Mouse (Mus musculus) spleen, postnatal 14 days (tissue): Measurements from ENCODE around the gene 1810013L24Rik.

Experiments
- DNase-seq, 2 experiments: peaks; one replicate each; pipeline ENCODE4 v3.0.0; 2021 to 2022; ENCODE audit warnings: low spot score in 2 of 2

1810013L24Rik gene

DNA sequence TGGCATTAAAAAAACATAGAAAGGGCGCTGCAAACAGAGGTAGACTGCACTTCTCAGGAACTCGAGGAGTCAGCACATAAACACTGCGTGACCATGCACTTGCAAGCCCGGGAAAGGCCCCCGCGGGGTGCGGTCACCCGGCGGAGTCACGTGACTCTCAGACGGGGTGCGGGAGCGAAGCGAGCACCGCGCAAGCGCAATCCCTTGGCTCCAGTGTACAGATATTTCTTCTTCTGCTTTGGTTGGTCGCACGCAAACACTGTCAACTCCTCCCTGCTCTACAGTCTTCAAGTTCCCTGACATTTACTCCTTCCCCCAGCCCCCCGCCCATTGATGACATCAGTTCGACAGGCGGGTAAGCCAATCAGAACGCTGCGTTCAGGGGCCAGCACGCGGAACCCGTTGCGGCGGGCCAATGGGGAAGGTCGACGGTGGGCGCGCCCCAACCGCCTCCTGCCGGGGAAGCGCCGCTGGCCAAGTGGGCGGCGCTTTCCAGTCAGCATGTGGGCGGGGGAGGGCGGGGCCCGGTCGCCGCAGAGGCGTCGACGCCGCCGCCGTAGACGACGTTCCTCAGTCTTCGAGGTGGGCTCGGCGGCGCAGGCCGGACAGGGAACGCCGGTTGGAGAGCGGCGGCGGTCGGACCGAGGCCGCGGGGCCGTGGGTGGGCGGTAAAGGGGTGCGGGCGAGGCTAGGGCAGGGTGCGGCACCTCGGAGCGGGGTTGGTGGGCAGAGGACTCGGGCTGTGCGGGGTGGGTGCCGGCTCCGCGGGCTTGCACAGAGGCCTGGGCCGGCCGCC lies at the start of gene 1810013L24Rik:
Gene 1810013L24Rik, plus strand, starts transcription at position 537 of the 796 bp plus-strand sequence.
- DNase-seq = peak; percentile 94 to 95

DNA sequence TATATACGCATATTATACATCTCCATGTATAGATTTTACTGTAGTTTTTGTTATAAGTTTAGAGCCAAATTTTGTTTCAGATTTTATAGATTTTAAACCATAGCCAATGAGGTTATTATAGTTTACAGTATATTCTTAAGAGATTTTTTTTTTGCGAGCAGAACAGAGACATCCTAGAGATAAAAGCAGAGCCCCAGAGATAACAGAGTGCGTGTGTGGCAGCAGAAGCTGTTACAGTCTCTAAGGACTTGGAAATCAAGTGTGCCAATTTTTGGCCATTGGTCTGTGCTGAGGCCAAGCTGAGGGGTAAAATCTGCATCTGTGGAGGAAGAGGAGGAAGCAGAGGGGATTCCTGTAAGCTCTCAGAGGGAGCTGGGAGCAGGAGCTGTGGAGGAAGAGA lies 49.7 kb upstream of the 1810013L24Rik start:
- no peak for DNase-seq

DNA sequence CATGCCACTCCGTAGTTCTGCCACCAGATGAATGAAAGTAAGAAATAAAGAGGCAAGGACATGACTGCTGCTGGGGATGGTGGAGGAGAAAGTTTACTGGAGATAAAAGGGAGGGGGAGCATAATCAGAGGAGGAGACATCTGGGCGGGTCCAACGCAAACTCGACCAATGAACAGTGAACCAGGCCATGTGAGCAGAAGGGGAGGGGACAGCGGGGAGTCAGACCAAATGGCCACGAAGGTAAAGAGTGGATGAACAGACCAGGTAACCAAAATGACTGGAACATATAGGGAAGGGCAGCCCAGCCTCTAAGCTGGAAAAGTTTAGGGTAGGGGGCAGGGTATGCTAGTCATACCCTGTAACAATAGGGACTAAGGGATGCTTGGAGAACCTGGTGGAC lies 48.7 kb upstream of the 1810013L24Rik start:
- no peak for DNase-seq

DNA sequence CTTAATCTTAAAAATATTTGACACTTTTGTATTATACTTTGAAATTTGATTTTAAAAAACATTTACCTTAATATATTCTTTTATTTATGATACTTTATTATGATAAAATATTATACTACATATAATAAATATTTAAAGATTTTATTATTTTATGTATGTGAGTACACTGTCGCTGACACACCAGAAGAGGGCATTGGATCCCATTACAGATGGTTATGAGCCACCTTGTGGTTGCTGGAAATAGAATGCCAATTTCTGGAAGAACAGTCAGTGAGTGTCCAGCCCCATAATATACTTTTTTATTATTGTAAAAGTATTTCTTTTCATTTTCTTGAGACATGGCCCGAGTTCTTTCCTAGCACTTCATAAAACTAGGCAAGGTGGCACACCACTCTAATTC lies 48.2 kb upstream of the 1810013L24Rik start:
- no peak for DNase-seq

DNA sequence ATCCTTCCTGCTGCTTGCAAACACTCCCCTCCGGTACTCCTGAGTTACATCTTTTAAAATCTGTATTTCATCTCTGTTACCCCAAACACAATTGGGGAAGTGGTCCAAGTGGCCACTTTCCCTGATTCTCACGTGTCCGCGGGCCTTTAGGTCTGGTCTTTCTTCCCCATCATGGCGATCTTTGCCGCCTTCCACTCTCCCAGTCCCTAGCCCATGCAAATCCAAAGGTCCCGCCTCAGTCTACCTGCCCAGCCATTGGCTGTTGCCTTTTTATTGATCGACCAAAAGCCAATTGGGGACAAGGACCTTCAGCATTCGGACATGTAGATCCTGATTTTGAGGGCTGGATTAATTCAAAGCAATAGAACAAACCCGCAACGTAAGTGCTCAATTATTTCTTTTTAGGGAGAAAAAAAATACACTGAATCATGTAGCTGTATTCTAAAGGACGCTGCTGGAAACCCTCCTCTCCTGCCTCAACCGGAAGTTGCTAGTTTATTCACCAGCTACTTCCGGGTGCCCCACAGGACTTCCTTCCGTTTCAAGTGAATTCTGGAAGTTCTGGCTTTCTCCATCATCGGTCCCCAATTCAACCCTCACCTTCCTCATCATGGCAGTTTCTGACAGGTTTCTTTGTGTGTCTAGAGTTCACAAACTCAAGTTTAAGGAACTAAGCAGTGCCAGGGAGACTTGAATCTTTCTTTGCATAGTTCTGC lies 46.5 kb upstream of the 1810013L24Rik start:
- no peak for DNase-seq

DNA sequence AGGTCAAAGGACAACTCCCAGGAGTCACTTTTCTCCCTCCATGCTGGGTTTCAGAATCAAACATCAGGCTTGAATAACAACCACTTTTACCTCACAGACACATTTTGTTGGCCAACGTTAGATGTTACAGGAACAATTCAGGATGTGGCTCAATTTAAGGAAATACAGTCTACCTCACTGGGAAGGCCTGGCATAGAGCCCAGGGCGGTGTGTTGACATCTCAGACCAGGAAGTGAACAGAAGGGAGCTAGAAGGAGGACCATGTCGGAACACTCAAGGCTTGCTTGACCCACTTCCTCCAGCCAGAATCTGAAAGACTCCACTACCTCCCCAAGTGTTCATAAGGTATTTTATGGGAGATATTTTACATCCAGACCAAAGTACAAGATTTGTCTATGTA lies 45.1 kb upstream of the 1810013L24Rik start:
- DNase-seq = no peak

DNA sequence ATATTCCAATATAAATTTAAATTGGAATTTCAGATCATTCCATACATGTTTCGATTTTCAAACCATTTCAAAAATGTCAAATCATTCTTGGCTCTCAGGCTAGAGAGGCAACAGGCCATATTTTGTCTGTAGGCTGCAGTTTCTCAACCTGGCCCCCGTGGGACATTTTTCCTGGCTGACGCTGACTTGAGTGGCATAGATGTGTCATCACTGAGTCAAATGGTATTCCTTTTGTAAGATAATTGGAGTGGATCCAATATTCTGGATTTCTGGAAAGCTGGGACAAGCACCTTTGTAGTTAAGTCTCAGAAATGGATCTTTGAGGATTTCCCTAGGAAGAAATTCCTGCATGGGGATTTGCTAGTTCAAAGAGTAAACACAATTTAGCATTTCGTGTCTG lies 39.0 kb upstream of the 1810013L24Rik start:
- DNase-seq = no peak

DNA sequence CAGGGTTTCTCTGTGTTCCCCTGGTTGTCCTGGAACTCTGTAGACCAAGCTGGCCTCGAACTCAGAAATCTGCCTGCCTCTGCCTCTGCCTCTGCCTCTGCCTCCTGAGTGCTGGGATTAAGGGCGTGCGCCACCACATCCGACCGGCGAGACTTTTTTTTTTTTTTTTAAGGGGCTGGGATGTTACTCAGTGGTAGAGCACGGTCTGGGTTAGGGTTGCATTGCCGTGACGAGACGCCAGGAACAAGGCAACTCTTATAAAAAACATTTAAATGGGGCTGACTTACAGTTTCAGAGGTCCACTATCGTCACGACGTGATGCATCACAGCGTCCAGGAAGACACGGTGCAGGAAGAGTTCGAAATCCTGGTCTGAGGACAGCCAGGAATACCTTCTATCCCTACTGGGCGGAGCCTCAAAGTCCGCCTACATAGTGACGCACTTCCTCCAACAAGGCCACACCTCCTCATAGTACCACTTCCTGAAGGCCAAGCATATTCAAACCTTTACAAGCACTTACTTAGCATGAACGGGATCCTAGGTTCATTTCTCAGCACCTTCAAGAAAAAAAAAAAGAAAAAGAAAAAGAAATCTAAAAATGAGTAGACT lies 37.8 kb upstream of the 1810013L24Rik start, which contains the start of gene Usp7:
Gene Usp7, minus strand, starts transcription at position 360 of the 609 bp plus-strand sequence.
- DNase-seq = no peak

DNA sequence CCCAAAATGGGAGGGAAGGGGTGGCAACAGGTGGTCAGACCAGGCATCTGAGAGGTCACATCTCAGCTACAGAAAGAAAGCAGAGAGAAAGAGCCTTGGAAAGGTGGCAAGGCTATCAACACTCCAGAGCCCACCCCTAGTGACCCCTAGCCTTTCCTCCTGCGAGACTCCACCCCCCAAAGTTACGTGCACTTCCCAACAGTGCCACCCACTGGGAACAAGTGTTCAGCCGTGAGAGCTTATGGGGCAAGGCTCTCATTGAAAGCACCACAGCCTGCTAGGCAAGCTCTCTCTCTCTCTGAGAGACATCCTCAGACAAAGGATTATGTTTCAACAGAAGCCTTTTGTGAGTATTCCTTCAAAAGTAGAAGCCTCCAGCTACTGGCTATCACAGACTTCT lies 34.9 kb upstream of the 1810013L24Rik start:
- no peak for DNase-seq

DNA sequence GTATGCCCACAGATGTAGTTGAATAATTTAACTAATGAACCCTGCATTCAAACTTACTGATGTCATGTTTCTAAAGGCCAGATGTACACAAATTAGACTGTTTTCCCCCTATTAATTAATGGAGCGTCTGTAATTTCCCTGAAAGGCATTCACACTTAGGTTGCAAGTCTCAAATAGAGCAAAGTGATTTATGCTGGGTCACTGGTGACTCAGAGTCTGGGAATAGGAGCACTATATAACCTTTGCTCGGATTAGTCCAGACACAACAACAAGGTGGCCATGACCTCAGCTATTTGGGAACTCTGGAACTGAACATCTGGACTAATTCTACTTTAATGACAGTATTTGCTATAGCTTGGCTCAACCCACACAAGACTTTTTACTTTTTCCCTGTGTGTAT lies 34.0 kb upstream of the 1810013L24Rik start:
- DNase-seq = no peak

DNA sequence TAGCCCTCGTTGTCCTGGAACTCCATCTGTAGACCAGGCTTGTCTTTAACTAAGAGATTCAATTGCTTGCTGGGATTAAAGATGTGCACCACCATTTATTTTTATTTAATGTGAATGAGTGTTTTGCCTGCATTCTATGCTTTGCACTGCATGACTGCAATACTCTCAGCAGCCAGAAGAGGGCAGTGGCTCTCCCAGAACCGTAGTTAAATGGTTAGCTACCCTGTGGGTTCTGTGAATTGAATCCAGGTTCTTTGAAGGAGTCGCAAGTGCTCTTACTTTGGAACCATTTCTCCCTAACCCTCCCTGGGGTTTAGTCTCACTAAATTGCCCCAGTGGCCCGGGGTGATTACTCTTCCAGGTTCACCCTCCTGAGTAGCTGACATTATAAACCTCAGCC lies 23.2 kb upstream of the 1810013L24Rik start:
- peak; percentile 26 to 54 for DNase-seq

DNA sequence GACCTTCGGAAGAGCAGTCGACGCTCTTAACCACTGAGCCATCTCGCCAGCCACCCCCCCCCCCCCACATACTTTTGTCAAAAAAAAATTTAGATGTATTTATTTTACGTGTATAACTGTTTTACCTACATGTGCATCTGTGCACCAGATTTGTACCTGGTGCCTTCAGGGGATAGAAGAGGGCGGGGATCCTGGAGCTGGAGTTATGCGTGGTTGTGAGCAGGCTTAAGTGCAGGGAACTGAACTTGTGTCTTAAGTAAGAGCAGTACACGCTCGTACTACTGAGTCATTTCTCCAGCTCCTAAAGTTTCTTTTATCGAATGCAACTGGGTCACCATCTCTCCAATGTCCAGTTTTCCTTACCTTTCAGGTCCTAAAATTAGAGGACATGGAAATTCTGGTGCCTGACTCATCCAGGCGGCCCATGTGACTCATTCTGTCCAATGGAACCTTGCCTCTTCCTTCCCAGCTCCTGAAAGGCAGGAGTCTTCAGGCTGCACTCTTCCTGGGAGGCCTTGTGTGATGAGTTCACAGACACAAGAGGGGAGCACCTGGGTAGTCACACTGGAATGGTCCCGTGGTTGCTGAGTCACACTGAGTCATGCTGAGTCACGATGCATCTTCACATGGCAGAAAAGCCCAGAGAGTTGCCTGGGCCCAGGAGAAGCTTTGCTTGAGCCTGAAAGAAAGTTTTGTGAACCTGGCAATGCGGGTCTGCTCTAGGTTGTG lies 19.3 kb upstream of the 1810013L24Rik start:
- DNase-seq = peak; percentile 70 to 74

DNA sequence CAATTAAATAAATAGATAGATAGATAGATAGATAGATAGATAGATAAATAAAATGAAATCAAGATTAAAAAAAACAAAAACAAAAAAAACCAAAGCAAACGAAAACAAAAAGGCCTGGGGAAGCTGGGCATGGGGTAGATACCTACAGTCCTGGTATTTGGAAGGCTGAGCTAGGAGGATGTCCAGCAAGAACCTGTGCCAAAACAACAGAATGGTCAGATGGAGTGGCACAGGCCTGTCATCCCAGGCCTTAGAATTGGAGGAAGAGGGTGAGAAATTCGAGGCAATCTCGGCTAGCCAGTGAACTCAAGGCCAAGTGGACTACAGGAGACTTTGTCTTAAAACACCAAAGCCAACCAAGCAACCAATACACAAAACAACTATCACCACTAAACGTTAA lies 12.0 kb upstream of the 1810013L24Rik start:
- no peak for DNase-seq

DNA sequence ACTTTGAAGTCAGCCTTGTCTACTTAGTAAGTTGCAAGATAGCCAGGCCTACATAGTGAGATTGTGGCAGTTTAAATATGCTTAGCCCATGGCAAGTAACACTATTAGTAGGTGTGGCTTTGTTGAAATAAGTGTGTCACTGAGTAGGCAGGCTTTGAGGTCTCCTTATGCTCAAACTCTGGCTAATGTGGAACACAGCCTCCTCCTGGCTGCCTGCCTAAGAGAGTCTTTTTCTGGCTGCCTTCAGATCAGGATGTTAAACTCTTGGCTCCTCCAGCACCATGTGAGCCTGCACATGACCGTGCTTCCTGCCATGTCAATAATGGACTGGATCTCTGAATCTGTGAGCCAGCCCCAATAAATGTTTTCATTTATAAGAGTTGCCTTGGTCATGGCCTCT lies 8.5 kb upstream of the 1810013L24Rik start:
- DNase-seq = no peak

DNA sequence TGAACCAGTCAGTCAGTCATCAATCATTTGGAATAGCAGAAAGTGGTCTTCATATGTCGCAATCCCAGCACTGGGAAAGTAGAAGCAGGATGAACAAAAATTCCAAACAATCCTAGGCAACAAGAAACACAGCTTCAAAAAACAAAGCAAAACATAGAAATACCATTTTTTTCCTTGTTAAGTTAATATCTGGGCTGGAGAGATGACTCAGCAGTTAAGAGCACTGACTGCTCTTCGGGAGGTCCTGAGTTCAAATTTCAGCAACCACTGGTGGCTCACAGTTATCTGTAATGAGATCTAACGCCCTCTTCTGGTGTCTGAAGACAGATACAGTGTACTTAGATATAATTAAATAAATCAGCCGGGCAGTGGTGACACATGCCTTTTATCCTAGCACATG lies 7.3 kb upstream of the 1810013L24Rik start:
- no peak for DNase-seq

DNA sequence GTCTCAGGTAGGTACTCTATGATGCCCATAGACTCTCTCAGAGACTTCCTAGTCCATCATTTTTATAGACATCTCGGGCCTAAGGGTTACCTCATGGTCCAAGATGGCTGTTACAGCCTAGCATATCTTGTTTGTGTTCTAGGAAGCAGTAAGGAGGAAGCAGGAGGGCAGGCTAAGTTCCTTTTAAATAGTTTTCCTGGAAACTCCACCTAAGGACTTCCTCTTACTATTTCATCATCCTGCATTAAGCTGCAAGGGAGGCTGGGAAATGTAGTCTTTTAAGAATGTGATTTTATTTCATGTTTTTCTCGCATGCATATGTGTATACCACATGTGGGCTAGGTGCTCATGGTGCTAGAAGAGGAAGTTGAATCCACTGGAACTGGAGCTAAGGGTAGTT lies 6.2 kb upstream of the 1810013L24Rik start:
- DNase-seq = no peak

DNA sequence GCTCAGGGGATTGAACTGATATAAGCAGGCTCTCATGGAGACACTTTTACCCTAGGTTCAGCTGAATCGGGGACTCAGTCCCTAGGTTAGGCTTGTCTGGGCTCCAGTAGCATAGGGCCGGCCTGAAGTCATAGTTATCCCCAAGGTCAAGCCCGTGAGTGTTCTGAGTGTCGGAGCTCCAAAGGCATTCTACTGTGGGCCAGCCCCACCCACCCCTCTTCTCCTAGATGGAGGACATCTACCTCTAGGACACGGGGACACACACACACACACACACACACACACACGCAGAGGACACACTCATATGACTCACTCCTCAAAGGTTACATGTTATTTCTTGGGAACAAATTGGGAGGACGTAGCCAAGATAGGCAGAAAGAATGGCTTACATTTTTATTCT lies 2.5 kb upstream of the 1810013L24Rik start:
- no peak for DNase-seq

DNA sequence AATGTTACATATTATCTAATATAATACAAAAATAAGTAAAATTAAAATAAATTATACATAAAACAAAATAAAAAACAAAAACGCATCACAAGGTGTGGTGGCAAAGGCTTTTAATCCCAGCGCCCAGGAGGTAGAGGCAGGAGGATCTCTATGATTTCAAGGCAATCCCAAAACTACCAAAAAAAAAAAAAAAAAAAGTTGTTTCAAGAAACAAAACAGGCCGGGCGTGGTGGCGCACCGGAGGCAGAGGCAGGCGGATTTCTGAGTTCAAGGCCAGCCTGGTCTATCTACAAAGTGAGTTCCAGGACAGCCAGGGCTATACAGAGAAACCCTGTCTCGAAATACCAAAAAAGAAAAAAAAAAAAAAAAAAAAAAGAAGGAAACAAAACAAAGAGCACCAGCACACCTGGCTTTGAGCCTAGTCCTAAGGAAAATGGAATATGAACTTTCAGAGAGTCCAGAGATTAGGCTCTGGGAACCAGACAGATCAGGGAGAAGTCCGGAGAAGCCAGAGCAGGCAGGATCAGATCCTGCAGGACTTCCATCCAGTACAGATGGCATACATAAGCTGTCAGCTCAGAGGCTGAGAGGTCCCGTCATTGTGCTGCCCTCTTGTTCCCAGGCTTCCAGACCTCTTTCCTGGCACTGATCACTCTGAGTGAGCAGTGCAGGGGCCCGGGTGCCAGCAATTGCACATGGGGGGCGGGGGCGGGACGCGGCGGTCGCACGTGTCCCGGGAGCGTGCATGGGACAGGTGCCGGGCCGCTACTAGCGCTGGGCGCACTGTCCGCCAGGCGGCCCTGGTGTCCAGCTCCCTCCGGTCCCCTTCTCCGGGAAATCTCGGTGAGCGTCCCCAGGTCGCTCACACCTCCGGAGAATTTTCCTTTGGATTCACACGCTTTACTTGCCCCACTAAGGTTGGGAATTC lies 1.0 kb upstream of the 1810013L24Rik start:
- no peak for DNase-seq

DNA sequence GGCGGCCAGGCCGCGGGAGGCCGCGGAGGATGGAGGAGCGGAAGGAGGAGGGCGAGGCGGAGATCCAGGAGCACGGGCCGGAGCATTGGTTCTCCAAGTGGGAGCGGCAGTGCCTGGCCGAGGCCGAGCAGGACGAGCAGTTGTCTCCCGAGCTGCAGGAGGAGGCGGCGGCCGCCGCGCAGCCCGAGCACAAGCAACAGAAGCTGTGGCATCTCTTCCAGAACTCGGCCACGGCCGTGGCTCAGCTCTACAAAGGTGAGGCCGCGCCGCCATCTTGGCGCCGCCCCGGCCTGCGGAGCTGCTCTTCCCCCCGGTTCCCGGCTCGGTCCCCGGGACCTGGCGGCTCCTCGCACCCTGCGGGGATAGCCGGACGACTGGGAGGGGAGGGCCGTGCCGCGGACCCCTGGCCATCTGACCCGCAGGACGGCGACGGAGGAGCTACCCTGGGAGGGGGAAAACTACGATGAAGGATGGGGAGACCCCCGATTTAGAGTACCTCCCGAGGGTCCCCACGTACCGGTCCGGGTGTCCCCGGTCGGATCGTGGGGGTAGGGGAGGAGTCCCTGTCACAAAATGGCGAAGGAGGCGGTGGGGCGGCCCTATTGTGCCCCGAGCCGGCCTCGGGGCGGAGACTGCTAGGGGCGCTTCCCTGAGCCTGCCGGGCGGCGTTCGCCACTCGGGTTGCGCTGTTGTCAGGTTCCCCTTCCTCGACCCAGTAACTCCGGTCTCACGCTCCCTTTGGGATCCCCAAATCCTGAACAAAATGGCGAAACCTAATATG lies 721 bp downstream of the 1810013L24Rik start:
- DNase-seq = peak; percentile 63 to 72

DNA sequence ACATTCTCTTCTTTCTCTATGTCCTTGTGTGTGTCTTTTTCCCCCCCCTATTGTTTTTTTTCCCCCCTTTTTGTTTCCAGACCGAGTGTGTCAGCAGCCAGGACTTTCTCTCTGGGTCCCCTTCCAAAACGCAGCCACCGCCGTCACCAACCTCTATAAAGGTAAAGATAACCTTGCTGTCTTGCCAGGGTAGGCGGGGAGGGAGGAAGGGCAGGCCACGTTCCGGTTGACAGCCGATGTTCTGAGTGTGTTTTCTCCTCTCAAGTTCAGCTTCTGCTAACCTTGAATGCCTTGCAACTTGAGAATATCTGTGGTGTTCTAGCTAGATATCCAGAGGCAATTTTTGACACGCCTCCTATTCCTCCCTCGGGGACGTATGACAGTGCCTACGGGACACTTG lies 1.3 kb downstream of the 1810013L24Rik start:
- peak; percentile 17 to 32 for DNase-seq
